Mouse (Mus musculus) cerebellum, adult (tissue): Measurements from ENCODE around the gene Cblb.

Experiments
- ATAC-seq: cut with Nextera tagmentation; 2 replicates; pipeline ENCODE4 v1.9.2; 2017; ENCODE audit warnings: mild to moderate bottlenecking, moderate library complexity, mixed read lengths; ENCODE audit not compliant: insufficient number of reproducible peaks, low FRiP score, low TSS enrichment

The Cblb gene

DNA sequence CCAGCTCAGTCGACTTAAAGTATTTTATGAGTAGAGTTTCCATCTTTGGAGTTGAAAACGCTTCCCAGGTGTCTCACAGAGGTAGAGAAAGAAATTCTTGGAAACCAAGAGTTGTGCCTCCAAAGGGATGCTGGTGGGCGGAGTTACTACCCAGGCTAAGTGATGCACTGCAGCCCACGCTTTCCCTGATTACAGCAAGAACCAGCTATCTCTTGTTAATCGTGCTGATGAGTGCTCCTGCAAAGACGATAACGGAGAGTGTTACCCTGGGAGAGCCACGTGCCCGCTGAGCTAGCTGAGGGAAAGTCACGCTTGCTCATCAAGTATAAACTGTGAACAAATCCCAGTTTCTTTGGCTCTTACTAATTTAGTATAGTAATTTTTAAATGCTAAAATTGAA is 153.3 kb downstream of the Cblb start:
- ATAC-seq = no peak

GRCm38 (mm10) chr16:52186731-52187130 is 155.7 kb downstream of the Cblb start:
- no peak for ATAC-seq

DNA sequence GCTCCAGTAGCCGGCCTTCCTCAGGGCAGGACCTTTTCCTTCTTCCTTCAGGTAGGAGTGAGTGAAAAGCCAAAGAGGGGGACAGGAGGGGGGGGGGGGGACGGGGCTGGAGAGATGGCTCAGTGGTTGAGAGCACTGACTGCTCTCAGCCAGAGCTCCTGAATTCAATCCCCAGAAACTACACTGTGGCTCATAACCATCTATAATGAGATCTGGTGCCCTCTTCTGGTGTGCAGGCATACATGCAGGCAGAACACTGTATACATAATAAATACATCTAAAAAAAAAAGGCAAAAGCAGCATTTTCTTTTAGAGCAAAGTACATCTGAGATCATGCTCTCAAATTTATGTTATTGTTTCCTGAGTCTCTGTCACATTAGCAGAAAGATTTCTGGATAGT is 158.1 kb downstream of the Cblb start:
- ATAC-seq = peak; percentile 33; the same call in 1 of the 2 replicates

DNA sequence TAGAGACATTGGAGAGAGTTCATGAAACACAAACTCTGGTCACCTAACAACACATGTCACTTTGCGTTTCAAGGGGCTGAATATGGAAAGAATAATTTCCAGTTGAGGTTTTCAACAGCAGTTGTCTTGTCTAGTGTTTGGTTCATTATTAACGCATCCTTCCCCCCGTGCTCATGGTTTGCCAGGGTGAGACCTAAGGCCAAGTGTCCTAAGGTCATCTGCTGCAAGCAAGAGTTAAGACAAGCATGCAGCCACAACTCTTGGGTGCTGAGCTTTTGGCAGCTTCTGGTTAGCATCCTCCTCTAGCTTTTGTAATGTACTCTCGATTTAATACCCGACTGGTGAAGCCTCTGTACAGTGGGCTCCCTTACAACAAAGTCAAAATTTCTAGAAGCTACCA is 159.7 kb downstream of the Cblb start:
- no peak for ATAC-seq

GRCm38 (mm10) chr16:52194040-52194439 is 163.0 kb downstream of the Cblb start:
- ATAC-seq = peak; percentile 76; the same call in 1 of the 2 replicates

DNA sequence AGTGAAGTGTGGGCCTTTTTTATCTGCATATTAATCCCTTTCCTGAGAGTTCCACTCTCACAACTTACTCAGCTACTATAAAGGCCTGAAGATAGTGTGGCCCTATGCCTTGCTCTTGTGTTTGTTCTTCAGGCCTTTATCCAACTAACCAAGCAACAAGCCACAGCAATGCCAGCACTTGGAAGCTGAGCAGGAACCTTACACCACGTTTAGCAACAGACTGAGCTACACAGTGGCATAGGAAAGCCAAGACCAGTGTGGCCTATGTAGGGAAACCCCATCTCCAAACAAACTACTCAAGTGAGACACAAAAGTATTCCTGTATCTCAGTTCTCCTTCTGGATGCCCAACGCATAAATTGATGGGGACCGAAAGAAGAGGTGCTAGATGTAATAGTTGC is 163.8 kb downstream of the Cblb start:
- ATAC-seq = no peak

GRCm38 (mm10) chr16:52200107-52200506 is 169.1 kb downstream of the Cblb start:
- ATAC-seq = no peak

DNA sequence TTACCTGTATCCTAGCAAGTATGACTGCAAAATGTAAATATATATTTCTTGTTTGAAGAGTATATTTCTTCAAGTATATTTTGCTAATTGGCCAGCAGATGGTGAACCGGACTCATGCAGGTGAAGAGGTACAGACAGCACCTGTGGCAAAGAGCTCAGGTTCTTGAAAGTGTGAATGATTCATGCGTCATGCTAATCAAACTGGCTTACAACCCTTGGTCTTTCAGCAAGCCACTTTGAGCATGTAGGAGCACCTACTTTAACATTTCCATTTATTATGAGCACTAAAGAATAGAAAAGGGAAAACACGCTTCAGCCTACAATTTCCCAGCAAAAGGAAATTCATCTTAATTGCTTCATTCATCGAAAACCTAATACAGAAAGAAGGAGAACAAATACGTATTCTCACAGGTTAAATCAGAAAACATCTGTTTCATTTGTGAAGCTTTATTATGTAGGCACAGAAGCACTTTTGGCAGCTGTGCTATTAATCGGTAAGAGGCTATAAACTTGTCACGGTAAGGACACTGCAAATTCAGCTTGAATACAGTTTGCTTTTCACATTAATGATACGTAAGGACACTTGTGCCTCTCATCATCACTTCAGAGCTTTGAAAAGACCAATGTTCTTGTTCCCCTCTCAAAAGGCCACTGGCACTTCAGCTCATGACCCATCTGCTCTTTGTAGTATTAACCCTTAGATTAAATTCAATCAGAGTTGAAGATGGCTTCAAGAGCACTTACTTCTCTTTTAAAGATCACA is 180.0 kb downstream of the Cblb start:
- ATAC-seq = no peak

- ATAC-seq = no peak
Measured at GRCm38 (mm10) chr16:52219069-52219468, 188.0 kb downstream of the Cblb start.

GRCm38 (mm10) chr16:52222896-52223295 is 191.9 kb downstream of the Cblb start:
- no peak for ATAC-seq

GRCm38 (mm10) chr16:52229446-52229845 is 198.4 kb downstream of the Cblb start:
- ATAC-seq = no peak

GRCm38 (mm10) chr16:52229930-52230329 is 198.9 kb downstream of the Cblb start:
- no peak for ATAC-seq

DNA sequence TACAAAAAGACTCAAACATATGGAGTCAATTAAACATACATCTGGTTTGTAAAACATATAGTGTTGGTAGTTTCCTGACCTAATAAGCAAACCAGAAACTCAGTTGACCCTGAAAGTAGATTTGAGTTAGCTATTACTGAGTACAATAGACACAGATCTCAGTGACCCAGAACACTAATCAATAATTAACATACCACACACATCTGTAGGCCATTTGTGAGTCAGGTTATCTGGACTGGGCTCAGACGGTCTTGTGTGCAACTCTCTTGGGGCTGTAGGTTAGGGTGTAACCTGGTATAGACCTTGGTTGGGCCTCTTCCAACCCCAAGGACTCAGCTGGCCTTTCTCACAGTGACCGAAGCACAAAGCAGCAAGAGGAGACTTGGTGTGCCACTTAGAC is 211.1 kb downstream of the Cblb start:
- ATAC-seq = no peak

DNA sequence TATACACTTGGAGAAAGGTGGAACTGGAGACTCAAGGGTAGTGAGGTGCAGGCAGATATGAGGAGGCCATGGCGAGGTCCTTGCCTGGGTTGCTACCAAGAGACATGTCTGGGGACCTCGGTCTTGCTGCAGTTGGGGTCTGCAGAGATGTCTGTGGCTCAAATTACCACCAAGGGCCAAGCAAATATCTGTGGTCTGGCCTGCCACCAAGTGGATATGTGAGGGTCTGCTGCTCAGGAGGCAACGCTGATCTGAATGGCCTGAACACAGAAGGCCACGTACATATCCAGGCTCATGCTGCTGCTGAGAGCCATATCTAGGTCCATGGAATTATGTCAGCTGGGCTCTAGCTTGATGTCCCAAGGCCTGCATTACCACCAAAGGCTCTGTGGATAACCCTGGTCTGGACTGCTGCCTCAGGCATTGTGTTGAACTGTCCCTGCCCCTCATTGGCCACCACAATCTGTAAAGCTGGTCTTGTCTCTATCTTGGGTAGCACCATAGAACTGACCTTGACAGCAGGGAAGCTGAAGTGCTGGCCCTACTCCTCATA is 212.5 kb downstream of the Cblb start:
- ATAC-seq = no peak; the same call in 1 of the 2 replicates

GRCm38 (mm10) chr16:52250196-52250595 is 219.2 kb downstream of the Cblb start:
- ATAC-seq = no peak

GRCm38 (mm10) chr16:52250935-52251334 is 219.9 kb downstream of the Cblb start:
- no peak for ATAC-seq
